Mouse (Mus musculus) CD4-positive helper T cell, adult 2 months (primary cell): ENCODE data around the gene Olfm3.

ENCODE experiments used
- DNase-seq: peaks from one replicate; pipeline ENCODE4 v3.0.0-alpha.2; 2012; ENCODE audit warnings: low read depth, missing footprints, low spot score

Gene Olfm3

GRCm38 (mm10) chr3:114903924-114904438 lies at the start of gene Olfm3:
Gene Olfm3 (plus strand): TSS chr3:114904078.
- no peak for DNase-seq

GRCm38 (mm10) chr3:114889764-114890163 lies 14.1 kb upstream of the Olfm3 start:
- peak; percentile 39 for DNase-seq

- no peak for DNase-seq
Measured at GRCm38 (mm10) chr3:114904633-114905423, 950 bp downstream of the Olfm3 start.

- no peak for DNase-seq
Measured at GRCm38 (mm10) chr3:114907537-114907936, 3.7 kb downstream of the Olfm3 start.

GRCm38 (mm10) chr3:114908846-114909245 lies 5.0 kb downstream of the Olfm3 start:
- DNase-seq, result no peak

- DNase-seq, result no peak
Measured at GRCm38 (mm10) chr3:114920102-114920501, 16.2 kb downstream of the Olfm3 start.

- DNase-seq, result no peak
Measured at GRCm38 (mm10) chr3:114929605-114930004, 25.7 kb downstream of the Olfm3 start.

GRCm38 (mm10) chr3:114930336-114930735 lies 26.5 kb downstream of the Olfm3 start:
- no peak for DNase-seq

GRCm38 (mm10) chr3:114930796-114931195 lies 26.9 kb downstream of the Olfm3 start:
- DNase-seq, result no peak

- DNase-seq, result no peak
Measured at GRCm38 (mm10) chr3:114932881-114933280, 29.0 kb downstream of the Olfm3 start.

GRCm38 (mm10) chr3:114954904-114955303 lies 51.0 kb downstream of the Olfm3 start:
- DNase-seq, result no peak

GRCm38 (mm10) chr3:114959311-114959967 lies 55.6 kb downstream of the Olfm3 start:
- DNase-seq, result no peak

- DNase-seq, result no peak
Measured at GRCm38 (mm10) chr3:114962316-114963083, 58.6 kb downstream of the Olfm3 start.

- no peak for DNase-seq
Measured at GRCm38 (mm10) chr3:114971183-114971582, 67.3 kb downstream of the Olfm3 start.

GRCm38 (mm10) chr3:114972522-114972921 lies 68.6 kb downstream of the Olfm3 start:
- no peak for DNase-seq

GRCm38 (mm10) chr3:114990828-114991227 lies 87.0 kb downstream of the Olfm3 start:
- DNase-seq, result no peak

GRCm38 (mm10) chr3:114995956-114996355 lies 92.1 kb downstream of the Olfm3 start:
- no peak for DNase-seq

- no peak for DNase-seq
Measured at GRCm38 (mm10) chr3:115027560-115027959, 123.7 kb downstream of the Olfm3 start.

GRCm38 (mm10) chr3:115028046-115028445 lies 124.2 kb downstream of the Olfm3 start:
- no peak for DNase-seq

- no peak for DNase-seq
Measured at GRCm38 (mm10) chr3:115028611-115029010, 124.7 kb downstream of the Olfm3 start.

- DNase-seq, result no peak
Measured at GRCm38 (mm10) chr3:115049060-115049459, 145.2 kb downstream of the Olfm3 start.

- no peak for DNase-seq
Measured at GRCm38 (mm10) chr3:115064901-115065300, 161.0 kb downstream of the Olfm3 start.
